Mouse (Mus musculus) adipose tissue, adult 10 weeks (tissue): Measurements from ENCODE around the gene Gm21921. TPM values are rescaled to one million over a fixed set of nuclear protein-coding genes. Genes with fewer than 3 reads are reported as not detected.

Experiments
- polyA plus RNA-seq: library from polyadenylated mRNA; stranded (reverse); fragments of 350-450 nt; fragmentation: Illumina TruSeq; extraction: RNeasy Lipid Tissue Mini Kit (QIAGEN cat#74804); gene quantifications from one replicate; pipeline ENCODE4 v1.2.3, GENCODE M21; 2014; ENCODE audit warnings: low read depth, low replicate concordance

Gm21921 gene
- polyA plus RNA-seq: not detected

GRCm38 (mm10) chrY:24796143-24796542, at the start of gene Gm21921:
TSS of gene Gm21921 (minus strand) at chrY:24796243.

